Mouse (Mus musculus): ENCODE data around the gene Clptm1. TPM values are rescaled to one million over a fixed set of nuclear protein-coding genes. Genes with fewer than 3 reads are reported as not detected.
"Not testable (repeated sequence)": the region's sequence is repeated elsewhere in the genome, so short reads cannot be mapped to it uniquely, and the experiment has no call there.

Gene Clptm1
- polyA plus RNA-seq, 1 experiment from 2014 or later: 40.3 TPM

GRCm38 (mm10) chr7:19688611-19689010 is 23.8 kb upstream of the Clptm1 start:
- 85% methylated on average over 2 of the region's 2 CpGs for WGBS (ENCODE audit: insufficient replicate concordance)
- no peak for DNase-seq
- Histone ChIP-seq H3K27me3 (ENCODE audit: insufficient read depth, low read length) (no peaks in the 10 kb centered on the region), H3K9me3 (ENCODE audit: low read length) (no peaks in the 10 kb centered on the region), H3K4me1 (ENCODE audit: insufficient read depth) (peaks cover 34% of the 10 kb centered on the region), H3K4me2 (ENCODE audit: low read depth, low read length) (no peak overlapping the region), H3K36me3 (replicated peaks; ENCODE audit: insufficient read depth, low read length) (no peaks in the 10 kb centered on the region; the same call in 1 of the 2 replicates), H3K4me3 (ENCODE audit: low read depth, low read length) (no peak overlapping the region), H3K27ac (ENCODE audit: low read depth) (peak overlapping the region; percentile 66), H3K9ac (replicated peaks) (no peak overlapping the region)
- ATAC-seq: no peak
- TF ChIP-seq EP300 (IDR thresholded peaks at IDR 0.05; ENCODE audit: low read depth) (no peak), CTCF (IDR thresholded peaks at IDR 0.05; ENCODE audit: low read depth) (no peak)

DNA sequence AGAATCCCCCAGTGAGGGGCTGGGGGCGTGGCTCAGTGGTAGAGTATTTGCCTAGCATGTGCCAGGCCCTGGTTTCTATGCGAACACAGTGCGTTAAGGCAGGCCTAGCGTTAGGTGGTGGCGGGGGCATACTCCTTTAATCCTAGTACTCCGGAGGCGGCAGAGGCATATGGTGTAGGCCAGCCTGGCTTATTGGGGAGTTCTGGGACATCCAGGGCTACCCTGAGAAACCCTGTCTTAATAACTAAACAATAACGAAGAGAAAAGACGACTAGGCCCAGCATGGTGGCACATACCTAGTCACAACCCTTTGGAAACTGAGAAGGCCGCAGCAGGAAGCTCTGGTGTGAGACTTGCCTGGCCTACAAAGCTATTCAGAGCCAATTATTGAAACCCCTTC is 23.3 kb upstream of the Clptm1 start:
- H3K4me1 ChIP-seq (ENCODE audit: insufficient read depth): peaks cover 32% of the 10 kb centered on the region
- WGBS (ENCODE audit: insufficient replicate concordance): 93% methylated on average over 10 of the region's 10 CpGs

GRCm38 (mm10) chr7:19686927-19687583 is 22.2 kb upstream of the Clptm1 start:
- 29% methylated on average over 8 of the region's 8 CpGs for WGBS (ENCODE audit: insufficient replicate concordance)
- peak overlapping the region; percentile 98 for H3K27ac ChIP-seq (ENCODE audit: low read depth)
- TF ChIP-seq CTCF (IDR thresholded peaks at IDR 0.05; ENCODE audit: low read depth): peak; percentile 21; the same call in 1 of the 2 replicates
- H3K36me3 ChIP-seq (replicated peaks; ENCODE audit: insufficient read depth, low read length); H3K4me2 ChIP-seq (ENCODE audit: low read depth, low read length); H3K9me3 ChIP-seq (ENCODE audit: low read length); DNase-seq; H3K27me3 ChIP-seq (ENCODE audit: insufficient read depth, low read length); H3K4me3 ChIP-seq (ENCODE audit: low read depth, low read length): not testable (repeated sequence)
- H3K9ac ChIP-seq (replicated peaks): 0 out of 2 replicates have a peak overlapping the region, but pooled peaks have one; percentile 11
- peak; percentile 72 for ATAC-seq
- H3K4me1 ChIP-seq (ENCODE audit: insufficient read depth): peaks cover 35% of the 10 kb centered on the region

More for the DNA sequence above, 23.3 kb upstream of the Clptm1 start:
- Histone ChIP-seq H3K27me3 (ENCODE audit: insufficient read depth, low read length) (no peaks in the 10 kb centered on the region), H3K4me3 (ENCODE audit: low read depth, low read length) (no peak overlapping the region), H3K27ac (ENCODE audit: low read depth) (peak overlapping the region; percentile 98), H3K9me3 (ENCODE audit: low read length) (no peaks in the 10 kb centered on the region), H3K36me3 (replicated peaks; ENCODE audit: insufficient read depth, low read length) (no peaks in the 10 kb centered on the region; the same call in 1 of the 2 replicates), H3K4me2 (ENCODE audit: low read depth, low read length) (no peak overlapping the region), H3K9ac (replicated peaks) (no peak overlapping the region)
- DNase-seq (no peak), ATAC-seq (no peak)
- TF ChIP-seq EP300 (IDR thresholded peaks at IDR 0.05; ENCODE audit: low read depth): no peak
- no peak for TF ChIP-seq CTCF (IDR thresholded peaks at IDR 0.05; ENCODE audit: low read depth)

DNA sequence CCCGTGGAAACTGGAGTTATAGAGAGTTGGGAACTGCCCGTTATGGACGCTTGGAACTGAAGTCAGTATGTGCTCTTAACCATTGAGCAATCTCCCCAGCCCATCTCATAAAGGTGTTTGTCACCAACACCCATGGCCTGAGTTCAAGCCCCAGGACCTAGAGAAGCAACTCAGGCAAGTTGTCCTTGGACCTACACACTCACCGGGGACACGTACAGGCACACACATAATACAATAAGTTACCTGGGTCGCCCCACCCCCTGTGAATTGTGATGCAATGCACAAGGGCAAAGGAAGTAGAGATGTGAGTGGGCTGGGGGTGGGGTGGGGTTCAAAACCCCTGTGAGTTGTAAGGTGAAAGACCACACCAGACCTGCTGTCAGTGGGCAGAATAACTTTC is 21.7 kb upstream of the Clptm1 start:
- DNase-seq (peak; percentile 75), ATAC-seq (peak; percentile 73)
- no peak overlapping the region for H3K4me3 ChIP-seq (ENCODE audit: low read depth, low read length)
- H3K4me1 ChIP-seq (ENCODE audit: insufficient read depth): peaks cover 37% of the 10 kb centered on the region
- H3K9me3 ChIP-seq (ENCODE audit: low read length): no peaks in the 10 kb centered on the region
- H3K9ac ChIP-seq (replicated peaks): 0 out of 2 replicates have a peak overlapping the region, but pooled peaks have one; percentile 11
- TF ChIP-seq CTCF (IDR thresholded peaks at IDR 0.05; ENCODE audit: low read depth): no peak
- peak; percentile 87; the same call in 1 of the 2 replicates for TF ChIP-seq EP300 (IDR thresholded peaks at IDR 0.05; ENCODE audit: low read depth)
- WGBS (ENCODE audit: insufficient replicate concordance): 59% methylated on average over 6 of the region's 6 CpGs
- H3K4me2 ChIP-seq (ENCODE audit: low read depth, low read length): no peak overlapping the region
- H3K36me3 ChIP-seq (replicated peaks; ENCODE audit: insufficient read depth, low read length): no peaks in the 10 kb centered on the region; the same call in 1 of the 2 replicates
- H3K27me3 ChIP-seq (ENCODE audit: insufficient read depth, low read length): no peaks in the 10 kb centered on the region
- H3K27ac ChIP-seq (ENCODE audit: low read depth): peak overlapping the region; percentile 98

- 56% methylated on average over 4 of the region's 4 CpGs for WGBS (ENCODE audit: insufficient replicate concordance)
- DNase-seq (peak; percentile 75), ATAC-seq (peak; percentile 68)
- 0 out of 2 replicates have a peak overlapping the region, but pooled peaks have one; percentile 22 for H3K4me2 ChIP-seq (ENCODE audit: low read depth, low read length)
- TF ChIP-seq CTCF (IDR thresholded peaks at IDR 0.05; ENCODE audit: low read depth) (no peak), EP300 (IDR thresholded peaks at IDR 0.05; ENCODE audit: low read depth) (peak; percentile 91)
- H3K36me3 ChIP-seq (replicated peaks; ENCODE audit: insufficient read depth, low read length): no peaks in the 10 kb centered on the region; the same call in 1 of the 2 replicates
- H3K4me1 ChIP-seq (ENCODE audit: insufficient read depth): peaks cover 37% of the 10 kb centered on the region
- no peaks in the 10 kb centered on the region for H3K9me3 ChIP-seq (ENCODE audit: low read length)
- H3K27ac ChIP-seq (ENCODE audit: low read depth): peak overlapping the region; percentile 98
- peak overlapping the region; percentile 48; the same call in 1 of the 2 replicates for H3K9ac ChIP-seq (replicated peaks)
- H3K27me3 ChIP-seq (ENCODE audit: insufficient read depth, low read length): no peaks in the 10 kb centered on the region
- H3K4me3 ChIP-seq (ENCODE audit: low read depth, low read length): no peak overlapping the region
These were observed 20.5 kb upstream of the Clptm1 start for GRCm38 (mm10) chr7:19685374-19685773.

DNA sequence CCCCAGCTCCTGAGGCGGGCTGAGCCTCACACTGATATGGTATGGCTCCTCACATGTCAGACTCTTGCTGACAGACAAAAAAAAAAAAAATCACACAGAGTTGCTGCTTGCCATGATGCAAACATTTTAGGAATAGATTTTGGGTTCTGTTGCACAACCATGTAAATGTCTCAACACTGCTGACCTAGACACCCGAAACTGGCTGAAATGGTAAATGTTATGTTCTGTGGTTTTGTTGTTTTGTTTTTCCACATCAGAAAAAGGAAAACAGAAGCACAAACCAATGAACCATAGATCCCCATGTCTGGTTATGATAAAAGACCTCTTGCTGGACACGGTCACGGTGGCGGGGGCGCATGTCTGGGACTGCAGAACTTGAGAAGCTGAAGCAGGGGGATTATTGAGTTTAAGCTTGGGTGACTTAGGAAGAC is 19.0 kb upstream of the Clptm1 start:
- H3K4me1 ChIP-seq (ENCODE audit: insufficient read depth): peaks cover 37% of the 10 kb centered on the region
- ATAC-seq (peak; percentile 2; the same call in 1 of the 2 replicates), DNase-seq (no peak)
- H3K27me3 ChIP-seq (ENCODE audit: insufficient read depth, low read length): no peaks in the 10 kb centered on the region
- H3K4me3 ChIP-seq (ENCODE audit: low read depth, low read length): no peak overlapping the region
- WGBS (ENCODE audit: insufficient replicate concordance): 46% methylated on average over 6 of the region's 6 CpGs
- peak overlapping the region; percentile 98 for H3K27ac ChIP-seq (ENCODE audit: low read depth)
- peak overlapping the region; percentile 42; the same call in 1 of the 2 replicates for H3K9ac ChIP-seq (replicated peaks)
- no peaks in the 10 kb centered on the region for H3K9me3 ChIP-seq (ENCODE audit: low read length)
- H3K4me2 ChIP-seq (ENCODE audit: low read depth, low read length): 0 out of 2 replicates have a peak overlapping the region, but pooled peaks have one; percentile 5
- no peaks in the 10 kb centered on the region for H3K36me3 ChIP-seq (replicated peaks; ENCODE audit: insufficient read depth, low read length)
- TF ChIP-seq EP300 (IDR thresholded peaks at IDR 0.05; ENCODE audit: low read depth) (peak; percentile 79; the same call in 1 of the 2 replicates), CTCF (IDR thresholded peaks at IDR 0.05; ENCODE audit: low read depth) (no peak)
